Mouse (Mus musculus) myocyte (in vitro differentiated cells): ENCODE data around the gene Gm5108.

ENCODE experiments used
- E2F4 ChIP-seq: IDR thresholded peaks from one replicate; pipeline ENCODE4 v1.6.1; 2011; ENCODE audit warnings: mild to moderate bottlenecking, control low read depth, moderate library complexity; ENCODE audit not compliant: insufficient read depth
- MAX ChIP-seq: IDR thresholded peaks from one replicate; pipeline ENCODE4 v1.6.1; 2011; ENCODE audit warnings: low read depth, mild to moderate bottlenecking, control low read depth
- MYOD1 ChIP-seq, 3 experiments: IDR thresholded peaks; one replicate each; pipeline ENCODE4 v1.6.1; 2011; ENCODE audit warnings: control low read depth in 2 of 3, low read depth in 2 of 3, mild to moderate bottlenecking in 2 of 3, moderate library complexity in 1 of 3; ENCODE audit not compliant: insufficient read length in 2 of 3, control insufficient read depth in 1 of 3
- MYOG ChIP-seq, 3 experiments: IDR thresholded peaks; one replicate each; pipeline ENCODE4 v1.6.1; 2011; ENCODE audit warnings: control low read depth in 2 of 3, low read depth in 2 of 3, mild to moderate bottlenecking in 2 of 3; ENCODE audit not compliant: insufficient read length in 2 of 3, control insufficient read depth in 1 of 3, insufficient read depth in 1 of 3
- POLR2A ChIP-seq: IDR thresholded peaks from one replicate; pipeline ENCODE4 v1.6.1; 2011; ENCODE audit warnings: low read depth, mild to moderate bottlenecking, control low read depth, moderate library complexity; ENCODE audit not compliant: insufficient read length
- POLR2AphosphoS2 ChIP-seq: IDR thresholded peaks from one replicate; pipeline ENCODE4 v1.6.1; 2011; ENCODE audit warnings: low read depth, control low read depth; ENCODE audit not compliant: insufficient read length
- TCF12 ChIP-seq: IDR thresholded peaks from one replicate; pipeline ENCODE4 v1.6.1; 2011; ENCODE audit warnings: mild to moderate bottlenecking, control low read depth; ENCODE audit not compliant: poor library complexity, insufficient read depth, severe bottlenecking
- TCF3 ChIP-seq: IDR thresholded peaks from one replicate; pipeline ENCODE4 v1.6.1; 2011; ENCODE audit warnings: low read depth, control low read depth; ENCODE audit not compliant: insufficient read length
- USF1 ChIP-seq: IDR thresholded peaks from one replicate; pipeline ENCODE4 v1.6.1; 2011; ENCODE audit warnings: low read depth, mild to moderate bottlenecking, control low read depth, moderate library complexity

DNA sequence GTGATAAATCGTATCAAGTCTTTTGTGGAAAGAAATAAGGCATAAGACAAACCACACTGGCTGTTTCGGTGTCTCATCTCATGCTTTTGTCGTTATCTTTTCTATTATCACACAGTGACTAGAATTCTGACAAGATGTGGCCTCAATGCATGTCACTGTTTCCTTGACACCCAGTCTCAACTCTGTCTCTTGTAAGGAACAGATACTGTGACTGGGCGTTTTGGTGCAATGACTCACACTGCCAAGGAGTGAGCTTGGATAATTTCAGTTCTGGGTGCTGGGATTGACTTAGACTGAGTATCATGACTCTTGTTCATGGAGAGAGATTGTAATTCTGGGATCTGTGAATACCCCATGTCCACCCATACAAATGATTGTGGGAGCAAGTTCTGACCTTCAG is 65.6 kb downstream of the Gm5108 start:
- TF ChIP-seq POLR2AphosphoS2: no peak
- no peak for TF ChIP-seq TCF12
- no peak for TF ChIP-seq MYOD1 (IDR thresholded peaks at IDR 0.05; ENCODE audit: control insufficient read depth in 1 of 3, insufficient read length in 2 of 3, low read depth in 2 of 3)
- no peak for TF ChIP-seq POLR2A
- no peak for TF ChIP-seq MYOG (IDR thresholded peaks at IDR 0.05; ENCODE audit: control insufficient read depth in 1 of 3, insufficient read depth in 1 of 3, insufficient read length in 2 of 3, low read depth in 2 of 3)
- TF ChIP-seq USF1: no peak
- TF ChIP-seq E2F4: no peak
- TF ChIP-seq MAX: no peak
- no peak for TF ChIP-seq TCF3
